Mouse (Mus musculus): Measurements from ENCODE around the gene Tiparp.

- TF ChIP-seq POLR2A (IDR thresholded peaks at IDR 0.05; ENCODE audit: borderline replicate concordance, low read depth, low read length): no peak
- no peak for TF ChIP-seq CTCF (IDR thresholded peaks at IDR 0.05; ENCODE audit: low read depth, low read length)
Measured at GRCm38 (mm10) chr3:65562212-65562611, 34.0 kb downstream of the Tiparp start.

Measured in bone marrow macrophage, adult 2 months (primary cell).